Mouse (Mus musculus) cerebellum, postnatal 25 days (tissue): ENCODE data around the gene Gm17027.
"Not testable (repeated sequence)": the region's sequence is repeated elsewhere in the genome, so short reads cannot be mapped to it uniquely, and the experiment has no call there.

ENCODE experiments used
- DNase-seq, 2 experiments: peaks; one replicate each; pipeline ENCODE4 v3.0.0; 2021; ENCODE audit warnings: mixed read lengths in 2 of 2

The Gm17027 gene

GRCm38 (mm10) chr14:42162522-42162921, at the start of gene Gm17027:
TSS of gene Gm17027 (minus strand) at chr14:42162622.
- DNase-seq = not testable (repeated sequence)

- not testable (repeated sequence) for DNase-seq
Observed at GRCm38 (mm10) chr14:42190691-42191090, 28.3 kb upstream of the Gm17027 start, which contains the start of gene Gm3573. TSS of gene Gm3573 (minus strand) at chr14:42190791.

GRCm38 (mm10) chr14:42183936-42184335, 21.5 kb upstream of the Gm17027 start:
- DNase-seq = not testable (repeated sequence)

- DNase-seq = peak in 1 of 2 experiments; percentile 3
Observed at GRCm38 (mm10) chr14:42134571-42134970, 27.9 kb downstream of the Gm17027 start.

GRCm38 (mm10) chr14:42133806-42134205, 28.6 kb downstream of the Gm17027 start:
- DNase-seq = not testable (repeated sequence)

GRCm38 (mm10) chr14:42117269-42117668, 45.2 kb downstream of the Gm17027 start, which contains the start of gene Gm7951:
TSS of gene Gm7951 (minus strand) at chr14:42117369.
- DNase-seq = not testable (repeated sequence)
